Mouse (Mus musculus): ENCODE data around the gene Mlh3. TPM values are rescaled to one million over a fixed set of nuclear protein-coding genes. Genes with fewer than 3 reads are reported as not detected.

The Mlh3 gene
- polyA plus RNA-seq, 1 experiment from 2014 or later: 9.1 TPM

- peaks cover 19% of the 10 kb centered on the region for H3K4me1 ChIP-seq (ENCODE audit: control insufficient read depth, insufficient read depth, low read length)
- peaks cover 13% of the 10 kb centered on the region; the same call in 1 of the 2 replicates for H3K36me3 ChIP-seq (ENCODE audit: control insufficient read depth, insufficient read depth, low read length)
- H3K27ac ChIP-seq (ENCODE audit: low read length): no peak overlapping the region
- H3K9me3 ChIP-seq (replicated peaks; ENCODE audit: control insufficient read depth, low read length, poor library complexity, severe bottlenecking): no peaks in the 10 kb centered on the region
- peak overlapping the region; percentile 97 for H3K4me2 ChIP-seq (ENCODE audit: low read length)
- peak overlapping the region; percentile 94 for H3K4me3 ChIP-seq (ENCODE audit: low read depth, low read length)
- WGBS: 5% methylated on average over 12 of the region's 12 CpGs
- H3K27me3 ChIP-seq (ENCODE audit: control insufficient read depth, insufficient read depth, low read depth, low read length): no peaks in the 10 kb centered on the region
- peak overlapping the region; percentile 72 for H3K9ac ChIP-seq (ENCODE audit: low read depth, low read length)
- no peak; the same call in 1 of the 2 replicates for ATAC-seq
Measured at GRCm38 (mm10) chr12:85219905-85220290, 50.5 kb downstream of the Mlh3 start.

GRCm38 (mm10) chr12:85219236-85219904 lies 51.0 kb downstream of the Mlh3 start, which contains the start of gene Eif2b2:
Eif2b2 (plus strand) TSS chr12:85219481.
- Histone ChIP-seq H3K4me3 (ENCODE audit: low read depth, low read length) (peak within 1 kb of the TSS; percentile 94), H3K36me3 (ENCODE audit: control insufficient read depth, insufficient read depth, low read length) (peaks cover 9% of the 10 kb centered on the region; the same call in 1 of the 2 replicates), H3K4me2 (ENCODE audit: low read length) (peak within 1 kb of the TSS; percentile 97), H3K27me3 (ENCODE audit: control insufficient read depth, insufficient read depth, low read depth, low read length) (no peaks in the 10 kb centered on the region), H3K9ac (ENCODE audit: low read depth, low read length) (peak within 1 kb of the TSS; percentile 72), H3K9me3 (replicated peaks; ENCODE audit: control insufficient read depth, low read length, poor library complexity, severe bottlenecking) (no peaks in the 10 kb centered on the region), H3K27ac (ENCODE audit: low read length) (peak within 1 kb of the TSS; percentile 85), H3K4me1 (ENCODE audit: control insufficient read depth, insufficient read depth, low read length) (peaks cover 19% of the 10 kb centered on the region)
- WGBS: under 1% methylated on average over 54 of the region's 54 CpGs
- ATAC-seq: peak; percentile 100

- no peak for ATAC-seq
- 85% methylated on average over 2 of the region's 2 CpGs for WGBS
- no peaks in the 10 kb centered on the region for H3K27me3 ChIP-seq (ENCODE audit: control insufficient read depth, insufficient read depth, low read depth, low read length)
- peaks cover 19% of the 10 kb centered on the region for H3K4me1 ChIP-seq (ENCODE audit: control insufficient read depth, insufficient read depth, low read length)
- H3K4me3 ChIP-seq (ENCODE audit: low read depth, low read length): no peak overlapping the region
- H3K9me3 ChIP-seq (replicated peaks; ENCODE audit: control insufficient read depth, low read length, poor library complexity, severe bottlenecking): no peaks in the 10 kb centered on the region
- no peak overlapping the region for H3K9ac ChIP-seq (ENCODE audit: low read depth, low read length)
- H3K27ac ChIP-seq (ENCODE audit: low read length): no peak overlapping the region
- peaks cover 5% of the 10 kb centered on the region; the same call in 1 of the 2 replicates for H3K36me3 ChIP-seq (ENCODE audit: control insufficient read depth, insufficient read depth, low read length)
- no peak overlapping the region for H3K4me2 ChIP-seq (ENCODE audit: low read length)
Measured at GRCm38 (mm10) chr12:85217733-85218310, 52.6 kb downstream of the Mlh3 start.

- 89% methylated on average over 5 of the region's 5 CpGs for WGBS
Measured at GRCm38 (mm10) chr12:85215031-85215430, 55.4 kb downstream of the Mlh3 start.

GRCm38 (mm10) chr12:85208687-85209199 lies 61.7 kb downstream of the Mlh3 start:
- H3K27ac ChIP-seq (ENCODE audit: low read length): no peak overlapping the region
- H3K4me1 ChIP-seq (ENCODE audit: control insufficient read depth, insufficient read depth, low read length): no peaks in the 10 kb centered on the region
- no peaks in the 10 kb centered on the region for H3K36me3 ChIP-seq (ENCODE audit: control insufficient read depth, insufficient read depth, low read length)
- H3K4me2 ChIP-seq (ENCODE audit: low read length): no peak overlapping the region
- no peak overlapping the region for H3K4me3 ChIP-seq (ENCODE audit: low read depth, low read length)
- WGBS: 29% methylated on average over 7 of the region's 7 CpGs
- ATAC-seq: no peak
- H3K9ac ChIP-seq (ENCODE audit: low read depth, low read length): no peak overlapping the region
- H3K27me3 ChIP-seq (ENCODE audit: control insufficient read depth, insufficient read depth, low read depth, low read length): no peaks in the 10 kb centered on the region
- H3K9me3 ChIP-seq (replicated peaks; ENCODE audit: control insufficient read depth, low read length, poor library complexity, severe bottlenecking): no peaks in the 10 kb centered on the region

More at GRCm38 (mm10) chr12:85215031-85215430, 55.4 kb downstream of the Mlh3 start:
- no peak overlapping the region for H3K9ac ChIP-seq (ENCODE audit: low read depth, low read length)
- H3K4me1 ChIP-seq (ENCODE audit: control insufficient read depth, insufficient read depth, low read length): peaks cover 7% of the 10 kb centered on the region
- H3K4me3 ChIP-seq (ENCODE audit: low read depth, low read length): no peak overlapping the region
- ATAC-seq: no peak
- H3K27ac ChIP-seq (ENCODE audit: low read length): no peak overlapping the region
- H3K27me3 ChIP-seq (ENCODE audit: control insufficient read depth, insufficient read depth, low read depth, low read length): no peaks in the 10 kb centered on the region
- no peaks in the 10 kb centered on the region for H3K36me3 ChIP-seq (ENCODE audit: control insufficient read depth, insufficient read depth, low read length)
- no peak overlapping the region for H3K4me2 ChIP-seq (ENCODE audit: low read length)
- H3K9me3 ChIP-seq (replicated peaks; ENCODE audit: control insufficient read depth, low read length, poor library complexity, severe bottlenecking): no peaks in the 10 kb centered on the region

- WGBS: 91% methylated on average over 10 of the region's 10 CpGs
- H3K9ac ChIP-seq (ENCODE audit: low read depth, low read length): no peak overlapping the region
- no peaks in the 10 kb centered on the region for H3K36me3 ChIP-seq (ENCODE audit: control insufficient read depth, insufficient read depth, low read length)
- no peaks in the 10 kb centered on the region for H3K27me3 ChIP-seq (ENCODE audit: control insufficient read depth, insufficient read depth, low read depth, low read length)
- no peak overlapping the region for H3K4me3 ChIP-seq (ENCODE audit: low read depth, low read length)
- H3K9me3 ChIP-seq (replicated peaks; ENCODE audit: control insufficient read depth, low read length, poor library complexity, severe bottlenecking): no peaks in the 10 kb centered on the region
- no peak overlapping the region for H3K4me2 ChIP-seq (ENCODE audit: low read length)
- H3K27ac ChIP-seq (ENCODE audit: low read length): no peak overlapping the region
- ATAC-seq: no peak
- peaks cover 11% of the 10 kb centered on the region; the same call in 1 of the 2 replicates for H3K4me1 ChIP-seq (ENCODE audit: control insufficient read depth, insufficient read depth, low read length)
Measured at GRCm38 (mm10) chr12:85205425-85205824, 65.0 kb downstream of the Mlh3 start.

GRCm38 (mm10) chr12:85204105-85204504 lies 66.3 kb downstream of the Mlh3 start:
- no peak for ATAC-seq
- no peaks in the 10 kb centered on the region for H3K36me3 ChIP-seq (ENCODE audit: control insufficient read depth, insufficient read depth, low read length)
- peaks cover 11% of the 10 kb centered on the region; the same call in 1 of the 2 replicates for H3K4me1 ChIP-seq (ENCODE audit: control insufficient read depth, insufficient read depth, low read length)
- H3K4me3 ChIP-seq (ENCODE audit: low read depth, low read length): no peak overlapping the region
- H3K27ac ChIP-seq (ENCODE audit: low read length): no peak overlapping the region
- H3K9me3 ChIP-seq (replicated peaks; ENCODE audit: control insufficient read depth, low read length, poor library complexity, severe bottlenecking): no peaks in the 10 kb centered on the region
- 54% methylated on average over 8 of the region's 8 CpGs for WGBS
- no peaks in the 10 kb centered on the region for H3K27me3 ChIP-seq (ENCODE audit: control insufficient read depth, insufficient read depth, low read depth, low read length)
- H3K9ac ChIP-seq (ENCODE audit: low read depth, low read length): no peak overlapping the region
- H3K4me2 ChIP-seq (ENCODE audit: low read length): no peak overlapping the region

- Histone ChIP-seq H3K9ac (ENCODE audit: low read depth, low read length) (no peak overlapping the region), H3K4me2 (ENCODE audit: low read length) (no peak overlapping the region), H3K4me1 (ENCODE audit: control insufficient read depth, insufficient read depth, low read length) (peaks cover 11% of the 10 kb centered on the region; the same call in 1 of the 2 replicates), H3K36me3 (ENCODE audit: control insufficient read depth, insufficient read depth, low read length) (no peaks in the 10 kb centered on the region), H3K9me3 (replicated peaks; ENCODE audit: control insufficient read depth, low read length, poor library complexity, severe bottlenecking) (no peaks in the 10 kb centered on the region), H3K27ac (ENCODE audit: low read length) (no peak overlapping the region), H3K27me3 (ENCODE audit: control insufficient read depth, insufficient read depth, low read depth, low read length) (no peaks in the 10 kb centered on the region), H3K4me3 (ENCODE audit: low read depth, low read length) (no peak overlapping the region)
- no peak for ATAC-seq
- 80% methylated on average over 5 of the region's 5 CpGs for WGBS
Measured at GRCm38 (mm10) chr12:85203699-85204098, 66.7 kb downstream of the Mlh3 start.

GRCm38 (mm10) chr12:85202191-85202590 lies 68.2 kb downstream of the Mlh3 start:
- WGBS: 84% methylated on average over 7 of the region's 7 CpGs
- no peaks in the 10 kb centered on the region for H3K27me3 ChIP-seq (ENCODE audit: control insufficient read depth, insufficient read depth, low read depth, low read length)
- no peak overlapping the region for H3K4me3 ChIP-seq (ENCODE audit: low read depth, low read length)
- no peak overlapping the region for H3K27ac ChIP-seq (ENCODE audit: low read length)
- H3K4me2 ChIP-seq (ENCODE audit: low read length): no peak overlapping the region
- no peak for ATAC-seq
- H3K36me3 ChIP-seq (ENCODE audit: control insufficient read depth, insufficient read depth, low read length): no peaks in the 10 kb centered on the region
- peaks cover 11% of the 10 kb centered on the region; the same call in 1 of the 2 replicates for H3K4me1 ChIP-seq (ENCODE audit: control insufficient read depth, insufficient read depth, low read length)
- no peak overlapping the region for H3K9ac ChIP-seq (ENCODE audit: low read depth, low read length)
- H3K9me3 ChIP-seq (replicated peaks; ENCODE audit: control insufficient read depth, low read length, poor library complexity, severe bottlenecking): no peaks in the 10 kb centered on the region
